Mouse (Mus musculus) midbrain, embryonic 16.5 days (tissue): ENCODE measurements around the gene Kcnn3. TPM values are rescaled to one million over a fixed set of nuclear protein-coding genes. Genes with fewer than 3 reads are reported as not detected.

ENCODE experiments used
- ATAC-seq: fragments of 200-750 bp; cut with Nextera tagmentation; 2 replicates; pipeline ENCODE4 v1.8.0; 2017; ENCODE audit warnings: moderate TSS enrichment
- H3K27ac ChIP-seq: fragments of 300-500 bp; sonication (generic); 2 replicates; pipeline ENCODE4 v1.5.1; 2014; ENCODE audit warnings: mild to moderate bottlenecking, low read length, mixed read lengths
- H3K27me3 ChIP-seq: fragments of 300-500 bp; sonication (generic); 2 replicates; pipeline ENCODE4 v1.6.1; 2014; ENCODE audit warnings: low read depth, low read length, mixed read lengths; ENCODE audit not compliant: control insufficient read depth, insufficient read depth
- H3K36me3 ChIP-seq: fragments of 300-500 bp; sonication (generic); 2 replicates; pipeline ENCODE4 v1.6.1; 2014; ENCODE audit warnings: mild to moderate bottlenecking, low read length, moderate library complexity, mixed read lengths; ENCODE audit not compliant: control insufficient read depth, insufficient read depth
- H3K4me1 ChIP-seq: fragments of 300-500 bp; sonication (generic); 2 replicates; pipeline ENCODE4 v1.6.1; 2014; ENCODE audit warnings: mild to moderate bottlenecking, low read length, mixed read lengths; ENCODE audit not compliant: control insufficient read depth, insufficient read depth
- H3K4me2 ChIP-seq: fragments of 300-500 bp; sonication (generic); 2 replicates; pipeline ENCODE4 v1.6.1; 2014; ENCODE audit warnings: mild to moderate bottlenecking, low read length, mixed read lengths
- H3K4me3 ChIP-seq: fragments of 300-500 bp; sonication (generic); 2 replicates; pipeline ENCODE4 v1.5.1; 2014; ENCODE audit warnings: low read depth, mild to moderate bottlenecking, low read length, moderate library complexity, mixed read lengths
- H3K9ac ChIP-seq: fragments of 300-500 bp; sonication (generic); 2 replicates; pipeline ENCODE4 v1.6.1; 2014; ENCODE audit warnings: low read depth, low read length, mixed read lengths
- H3K9me3 ChIP-seq: fragments of 300-500 bp; sonication (generic); replicated peaks from 2 replicates; pipeline ENCODE4 v1.6.1; 2014; ENCODE audit warnings: mild to moderate bottlenecking, low read length, mixed read lengths; ENCODE audit not compliant: control insufficient read depth, poor library complexity, severe bottlenecking
- WGBS: fragments of 180-500 bp; shearing (Covaris S2); extraction: QIAGEN DNeasy Blood & Tissue Kit; methylation state at CpG from one replicate; pipeline ENCODE4 v1.1.7; 2014; 5-methylcytosine and 5-hydroxymethylcytosine counted together
- polyA plus RNA-seq: library from polyadenylated mRNA; unstranded; fragments of >200 nt; fragmentation: Nextera tagmentation; extraction: Ambion mirVana; gene quantifications from 2 replicates; pipeline ENCODE4 v1.2.1, GENCODE M21; 2015

Gene Kcnn3
- polyA plus RNA-seq, 1 experiment from 2014 or later, result 10.0 TPM

GRCm38 (mm10) chr3:89490790-89491189 is 29.2 kb upstream of the Kcnn3 start:
- no peak overlapping the region for H3K4me3 ChIP-seq
- H3K9me3 ChIP-seq, result no peaks in the 10 kb centered on the region
- no peaks in the 10 kb centered on the region for H3K36me3 ChIP-seq
- H3K27me3 ChIP-seq, result no peaks in the 10 kb centered on the region; the same call in none of the 2 replicates
- no peak overlapping the region for H3K4me2 ChIP-seq
- ATAC-seq, result no peak
- no peak overlapping the region for H3K27ac ChIP-seq
- H3K4me1 ChIP-seq, result no peaks in the 10 kb centered on the region
- WGBS, result 88% methylated on average over 3 of the region's 3 CpGs
- H3K9ac ChIP-seq, result no peak overlapping the region

GRCm38 (mm10) chr3:89491559-89491958 is 28.4 kb upstream of the Kcnn3 start:
- Histone ChIP-seq H3K27me3 (no peaks in the 10 kb centered on the region; the same call in 1 of the 2 replicates), H3K27ac (no peak overlapping the region), H3K9me3 (no peaks in the 10 kb centered on the region), H3K4me1 (no peaks in the 10 kb centered on the region), H3K4me2 (no peak overlapping the region), H3K4me3 (no peak overlapping the region), H3K9ac (no peak overlapping the region), H3K36me3 (no peaks in the 10 kb centered on the region)
- no peak for ATAC-seq
- 90% methylated on average over 5 of the region's 5 CpGs for WGBS

GRCm38 (mm10) chr3:89492701-89493151 is 27.2 kb upstream of the Kcnn3 start:
- Histone ChIP-seq H3K27me3 (no peaks in the 10 kb centered on the region), H3K27ac (no peak overlapping the region), H3K9ac (no peak overlapping the region), H3K4me2 (no peak overlapping the region), H3K9me3 (no peaks in the 10 kb centered on the region), H3K4me3 (no peak overlapping the region), H3K4me1 (no peaks in the 10 kb centered on the region), H3K36me3 (no peaks in the 10 kb centered on the region)
- no peak for ATAC-seq
- WGBS, result 47% methylated on average over 8 of the region's 8 CpGs

- ATAC-seq, result no peak
- Histone ChIP-seq H3K9me3 (no peaks in the 10 kb centered on the region), H3K36me3 (no peaks in the 10 kb centered on the region), H3K27me3 (no peaks in the 10 kb centered on the region), H3K4me3 (no peak overlapping the region), H3K27ac (no peak overlapping the region), H3K4me1 (no peaks in the 10 kb centered on the region), H3K9ac (no peak overlapping the region), H3K4me2 (no peak overlapping the region)
- 90% methylated on average over 5 of the region's 5 CpGs for WGBS
Measured at GRCm38 (mm10) chr3:89494630-89495029, 25.3 kb upstream of the Kcnn3 start.

- Histone ChIP-seq H3K4me2 (no peak overlapping the region), H3K36me3 (no peaks in the 10 kb centered on the region), H3K4me3 (no peak overlapping the region), H3K27ac (no peak overlapping the region), H3K9me3 (no peaks in the 10 kb centered on the region), H3K4me1 (no peaks in the 10 kb centered on the region), H3K9ac (no peak overlapping the region), H3K27me3 (no peaks in the 10 kb centered on the region)
- WGBS, result 85% methylated on average over 3 of the region's 3 CpGs
- ATAC-seq, result no peak
Measured at GRCm38 (mm10) chr3:89496366-89496765, 23.6 kb upstream of the Kcnn3 start.

- H3K4me2 ChIP-seq, result no peak overlapping the region
- 37% methylated on average over 7 of the region's 7 CpGs for WGBS
- H3K4me3 ChIP-seq, result no peak overlapping the region
- no peaks in the 10 kb centered on the region for H3K27me3 ChIP-seq
- H3K27ac ChIP-seq, result no peak overlapping the region
- H3K9me3 ChIP-seq, result no peaks in the 10 kb centered on the region
- H3K9ac ChIP-seq, result no peak overlapping the region
- H3K36me3 ChIP-seq, result no peaks in the 10 kb centered on the region
- H3K4me1 ChIP-seq, result no peaks in the 10 kb centered on the region
- no peak for ATAC-seq
Measured at GRCm38 (mm10) chr3:89499696-89500095, 20.3 kb upstream of the Kcnn3 start.

GRCm38 (mm10) chr3:89501486-89501885 is 18.5 kb upstream of the Kcnn3 start:
- no peaks in the 10 kb centered on the region for H3K9me3 ChIP-seq
- no peaks in the 10 kb centered on the region for H3K27me3 ChIP-seq
- no peak overlapping the region for H3K9ac ChIP-seq
- H3K4me3 ChIP-seq, result no peak overlapping the region
- H3K4me1 ChIP-seq, result no peaks in the 10 kb centered on the region
- no peak overlapping the region for H3K4me2 ChIP-seq
- H3K27ac ChIP-seq, result no peak overlapping the region
- ATAC-seq, result no peak
- no peaks in the 10 kb centered on the region for H3K36me3 ChIP-seq

GRCm38 (mm10) chr3:89502551-89502950 is 17.4 kb upstream of the Kcnn3 start:
- Histone ChIP-seq H3K4me3 (no peak overlapping the region), H3K9me3 (no peaks in the 10 kb centered on the region), H3K36me3 (no peaks in the 10 kb centered on the region), H3K27ac (no peak overlapping the region), H3K27me3 (no peaks in the 10 kb centered on the region), H3K4me1 (no peaks in the 10 kb centered on the region), H3K4me2 (no peak overlapping the region), H3K9ac (no peak overlapping the region)
- ATAC-seq, result no peak
- WGBS, result 86% methylated on average over 7 of the region's 7 CpGs

GRCm38 (mm10) chr3:89508041-89508440 is 11.9 kb upstream of the Kcnn3 start:
- H3K27me3 ChIP-seq, result no peaks in the 10 kb centered on the region
- no peak for ATAC-seq
- no peaks in the 10 kb centered on the region for H3K36me3 ChIP-seq
- no peak overlapping the region for H3K9ac ChIP-seq
- H3K9me3 ChIP-seq, result no peaks in the 10 kb centered on the region
- WGBS, result 21% methylated on average over 9 of the region's 9 CpGs
- no peak overlapping the region for H3K4me3 ChIP-seq
- H3K4me2 ChIP-seq, result no peak overlapping the region
- peaks cover 9% of the 10 kb centered on the region; the same call in 1 of the 2 replicates for H3K4me1 ChIP-seq
- H3K27ac ChIP-seq, result no peak overlapping the region
